ENCODE assay signal across 11 mouse cellular contexts in genomic region chr9:45040066-45040845, GRCm38 (mm10). TPM values are rescaled to one million over a fixed set of nuclear protein-coding genes. Genes with fewer than 3 reads are reported as not detected.
DNase-seq lines count a peak whose midpoint lies in the region; ATAC-seq and TF ChIP-seq lines count a peak whose summit lies in the region.
"Had no signal": no experiment of that assay in that cellular context is flagged by ENCODE, and none has a peak within 500 bp of the region (broad histone marks: within the 10 kb centered on the region; RNA-seq: fewer than 3 reads in every experiment).

No protein-coding gene starts in this region.

- H3K9me3 ChIP-seq in CH12.LX (replicated peaks; ENCODE audit: low read length) = no peaks in the 10 kb centered on the region
- H3K9me3 ChIP-seq in liver, embryonic 15.5 days (replicated peaks) = no peaks in the 10 kb centered on the region
- H3K9me3 ChIP-seq: megakaryocyte, embryonic 14.5 days had no signal

- TF ChIP-seq EP300 in CH12.LX (IDR thresholded peaks at IDR 0.05; ENCODE audit: low read length) = peak; percentile 92

- in situ Hi-C loops in CH12.LX (cut with MboI; ENCODE audit: low pct_ligation_motif_present, low pct_unique_long_range_greater_than_20kb, low sequenced_read_pairs) = no loop called here

- WGBS in kidney, adult 2 months = 11% methylated on average over 14 of the region's 14 CpGs
- 8% methylated on average over 14 of the region's 14 CpGs for WGBS in liver, embryonic 15.5 days (ENCODE audit: insufficient replicate concordance)

- H3K9ac ChIP-seq in CH12.LX (ENCODE audit: insufficient read depth, low read depth) = peak overlapping the region; percentile 75
- no peak overlapping the region for H3K9ac ChIP-seq in liver, embryonic 15.5 days

- H3K4me1 ChIP-seq in CH12.LX (ENCODE audit: control insufficient read depth in 1 of 2, insufficient read depth in 2 of 2) = peaks cover 35 to 75% of the 10 kb centered on the region in 2 experiments
- peaks cover 17% of the 10 kb centered on the region for H3K4me1 ChIP-seq in kidney, adult 2 months (ENCODE audit: control insufficient read depth, insufficient read depth, low read length)
- 0 out of 2 replicates have a peak, but pooled peaks cover 10% of the 10 kb centered on the region for H3K4me1 ChIP-seq in liver, embryonic 15.5 days (replicated peaks)

- no peaks in the 10 kb centered on the region for H3K36me3 ChIP-seq in CH12.LX (replicated peaks in 1 of 2; ENCODE audit: control insufficient read depth in 1 of 2, insufficient read depth in 1 of 2, low read length in 1 of 2)
- no peaks in the 10 kb centered on the region for H3K36me3 ChIP-seq in kidney, adult 2 months (ENCODE audit: control insufficient read depth, insufficient read depth, low read length)
- 0 out of 2 replicates have a peak, but pooled peaks cover 2% of the 10 kb centered on the region for H3K36me3 ChIP-seq in liver, embryonic 15.5 days (replicated peaks)

- TF ChIP-seq CTCF in CH12.LX (conservative IDR thresholded peaks at IDR 0.05 in 1 of 2, IDR thresholded peaks at IDR 0.05 in 1 of 2; ENCODE audit: low read depth in 2 of 2, low read length in 2 of 2) = no peak
- TF ChIP-seq CTCF in kidney, adult 2 months (conservative IDR thresholded peaks at IDR 0.05; ENCODE audit: insufficient read depth, insufficient read length, low read depth, low read length) = no peak

- ATAC-seq in liver, embryonic 15.5 days (ENCODE audit: insufficient read depth) = no peak
- ATAC-seq: activated CD4-positive, CD25-positive, alpha-beta regulatory T cell, adult 4 months had no signal

- H3K4me2 ChIP-seq in CH12.LX (ENCODE audit: insufficient read depth, low read depth, poor library complexity, severe bottlenecking) = peak overlapping the region; percentile 94
- peak overlapping the region; percentile 50 for H3K4me2 ChIP-seq in liver, embryonic 15.5 days

- H3K27me3 ChIP-seq in CH12.LX (replicated peaks) = no peaks in the 10 kb centered on the region
- no peaks in the 10 kb centered on the region for H3K27me3 ChIP-seq in kidney, adult 2 months (replicated peaks; ENCODE audit: control insufficient read depth, insufficient read depth, low read length)
- H3K27me3 ChIP-seq in liver, embryonic 15.5 days = peaks cover 65% of the 10 kb centered on the region

- peak overlapping the region; percentile 39 to 49 (median 47) for H3K4me3 ChIP-seq in CH12.LX (replicated peaks in 1 of 3; ENCODE audit: low read depth in 2 of 3, low read length in 2 of 3, poor library complexity in 1 of 3)
- H3K4me3 ChIP-seq in kidney, adult 2 months (ENCODE audit: insufficient read depth, low read depth, low read length) = peak overlapping the region; percentile 16; the same call in 1 of the 2 replicates
- peak overlapping the region; percentile 19 for H3K4me3 ChIP-seq in liver, embryonic 15.5 days (replicated peaks)
- H3K4me3 ChIP-seq: megakaryocyte, embryonic 14.5 days had no signal

- H3K27ac ChIP-seq in CH12.LX (ENCODE audit: insufficient read depth, low read depth) = peak overlapping the region; percentile 61; the same call in 1 of the 2 replicates
- peak overlapping the region; percentile 32; the same call in 1 of the 2 replicates for H3K27ac ChIP-seq in kidney, adult 2 months (ENCODE audit: insufficient read depth, low read depth, low read length)
- H3K27ac ChIP-seq in liver, embryonic 15.5 days (replicated peaks) = peak overlapping the region; percentile 81

- no peak for TF ChIP-seq POLR2A in CH12.LX (IDR thresholded peaks at IDR 0.05; ENCODE audit: low read depth, low read length)
- no peak for TF ChIP-seq POLR2A in kidney, adult 2 months (IDR thresholded peaks at IDR 0.05; ENCODE audit: low read depth, low read length)

- TF ChIP-seq RAD21 in CH12.LX (IDR thresholded peaks at IDR 0.05; ENCODE audit: low read depth, low read length) = no peak; the same call in 1 of the 2 replicates

- dilution Hi-C loops in CH12.LX (cut with MboI; ENCODE audit: extremely low pct_ligation_motif_present, extremely low pct_unique_long_range_greater_than_20kb, low sequenced_read_pairs) = no loop called here

- DNase-seq in adrenal gland, postnatal 14 days = peak; percentile 53
- no peak for DNase-seq in adrenal gland, adult 18-20 months (ENCODE audit: low spot score in 2 of 2)
- DNase-seq in CH12.LX (ENCODE audit: extremely low read depth) = peak; percentile 75
- peak; percentile 38 for DNase-seq in kidney, adult 2 months
- no peak for DNase-seq in frontal cortex, postnatal 25 days (ENCODE audit: low spot score in 2 of 2)
- no peak for DNase-seq in spleen, adult 18-20 months
- DNase-seq in layer of hippocampus, adult 9-10 months (ENCODE audit: low spot score) = no peak

- no peaks in the 10 kb centered on the region for H3K79me2 ChIP-seq in CH12.LX (replicated peaks; ENCODE audit: control insufficient read depth, extremely low read depth, insufficient read depth, poor library complexity, severe bottlenecking)

TF ChIP-seq in CH12.LX, 34 proteins besides CTCF, POLR2A, EP300 and RAD21 (continues in another document):
- TF ChIP-seq BHLHE40 (IDR thresholded peaks at IDR 0.05; ENCODE audit: low read depth, low read length) = peak; percentile 88
- peak; percentile 76 for TF ChIP-seq MAZ (IDR thresholded peaks at IDR 0.05; ENCODE audit: low read depth, low read length)
- TF ChIP-seq SIN3A (IDR thresholded peaks at IDR 0.05; ENCODE audit: low read length) = peak; percentile 67; the same call in 1 of the 2 replicates
- TF ChIP-seq MEF2A (IDR thresholded peaks at IDR 0.05; ENCODE audit: borderline replicate concordance, low read depth, low read length) = peak; percentile 86; the same call in 1 of the 2 replicates
- peak; percentile 92 for TF ChIP-seq TCF12 (IDR thresholded peaks at IDR 0.05; ENCODE audit: low read depth, low read length)
- 0 out of 2 replicates have a peak, but pooled peaks have one; percentile 12 for TF ChIP-seq TBP (conservative IDR thresholded peaks at IDR 0.05; ENCODE audit: low read depth, low read length)
- TF ChIP-seq E2F4 (IDR thresholded peaks at IDR 0.05; ENCODE audit: insufficient replicate concordance, low read depth, low read length) = no peak
- TF ChIP-seq RCOR1 (conservative IDR thresholded peaks at IDR 0.05; ENCODE audit: low read depth, low read length) = peak; percentile 74; the same call in 1 of the 2 replicates
- TF ChIP-seq USF2 (conservative IDR thresholded peaks at IDR 0.05; ENCODE audit: low read depth, low read length) = no peak
- TF ChIP-seq UBTF (IDR thresholded peaks at IDR 0.05; ENCODE audit: low read depth, low read length) = peak; percentile 30; the same call in 1 of the 2 replicates
- no peak for TF ChIP-seq ZKSCAN1 (IDR thresholded peaks at IDR 0.05; ENCODE audit: borderline replicate concordance, low read depth, low read length)
- TF ChIP-seq KAT2A (IDR thresholded peaks at IDR 0.05; ENCODE audit: insufficient replicate concordance, low read length) = 0 out of 2 replicates have a peak, but pooled peaks have one; percentile 52
- no peak for TF ChIP-seq USF1 (IDR thresholded peaks at IDR 0.05; ENCODE audit: low read depth, low read length)
- no peak for TF ChIP-seq GABPA (IDR thresholded peaks at IDR 0.05; ENCODE audit: insufficient replicate concordance, low read depth, low read length)
- peak; percentile 40 for TF ChIP-seq NRF1 (IDR thresholded peaks at IDR 0.05; ENCODE audit: low read depth, low read length)
- peak; percentile 69 for TF ChIP-seq CHD2 (IDR thresholded peaks at IDR 0.05; ENCODE audit: low read length)
- TF ChIP-seq NELFE (IDR thresholded peaks at IDR 0.05; ENCODE audit: low read depth, low read length) = peak; percentile 56; the same call in 1 of the 2 replicates
- TF ChIP-seq JUND (conservative IDR thresholded peaks at IDR 0.05; ENCODE audit: low read depth, low read length) = peak; percentile 72

RNA-seq across cellular contexts. Expression of gene Mpzl2, which starts 0.7 kb away (rescaled TPM):
- total RNA-seq in adrenal gland, postnatal 14 days (2021) = 13.0 and 15.3 TPM in 2 replicates
- total RNA-seq in adrenal gland, adult 18-20 months (2021) = 10 to 100 TPM; 10.5 to 12.9 TPM
- total RNA-seq in CH12.LX (2012; rRNA removed) = 0.30 and 0.38 TPM in 2 replicates
- total RNA-seq in CH12.LX (2014; rRNA removed) = 0.18 and 0.36 TPM in 2 replicates
- 0.27 and 0.57 TPM in 2 replicates for polyA plus RNA-seq in CH12.LX (2012; ENCODE audit: insufficient read length, low read depth)
- 18.8 TPM in 2 replicates for polyA plus RNA-seq in kidney, adult 2 months (2012; rRNA removed)
- polyA plus RNA-seq in liver, embryonic 15.5 days (2015; fragmentation: Nextera tagmentation; extraction: Ambion mirVana) = 9.0 and 9.4 TPM in 2 replicates
- polyA plus RNA-seq: activated CD4-positive, CD25-positive, alpha-beta regulatory T cell, adult 4 months had no signal

RNA-seq across cellular contexts. Expression of gene Mpzl3, which starts 14.7 kb away (rescaled TPM):
- 5.2 and 7.7 TPM in 2 replicates for total RNA-seq in adrenal gland, postnatal 14 days (2021)
- 1 to 10 TPM; 7.3 to 9.1 TPM for total RNA-seq in adrenal gland, adult 18-20 months (2021)
- total RNA-seq in CH12.LX (2012; rRNA removed) (3.1 and 3.4 TPM in 2 replicates), CH12.LX (2014; rRNA removed) (5.3 and 5.5 TPM in 2 replicates)
- 4.4 and 5.2 TPM in 2 replicates for polyA plus RNA-seq in CH12.LX (2012; ENCODE audit: insufficient read length, low read depth)
- polyA plus RNA-seq in kidney, adult 2 months (2012; rRNA removed) = 2.6 TPM in 2 replicates
- polyA plus RNA-seq in liver, embryonic 15.5 days (2015; fragmentation: Nextera tagmentation; extraction: Ambion mirVana) = 0.79 and 1.1 TPM in 2 replicates

RNA-seq across cellular contexts. Expression of gene Cd3e, which starts 30.8 kb away (rescaled TPM):
- 1.8 and 19.1 TPM in 2 replicates for total RNA-seq in adrenal gland, postnatal 14 days (2021)
- total RNA-seq in adrenal gland, adult 18-20 months (2021) = 1 to 10 TPM in 1 of 2 experiments, under 1 TPM in 1; 0.27 to 2.0 TPM
- total RNA-seq in CH12.LX (2012; rRNA removed) (not detected in 2 replicates), CH12.LX (2014; rRNA removed) (not detected in 2 replicates)
- polyA plus RNA-seq in CH12.LX (2012; ENCODE audit: insufficient read length, low read depth) = not detected in 2 replicates
- 0.52 and 3.6 TPM in 2 replicates for polyA plus RNA-seq in kidney, adult 2 months (2012; rRNA removed)
- polyA plus RNA-seq in liver, embryonic 15.5 days (2015; fragmentation: Nextera tagmentation; extraction: Ambion mirVana) = not detected in 2 replicates
- polyA plus RNA-seq: cortical plate, adult 2 months had no signal

RNA-seq across cellular contexts. Expression of gene Jaml, which starts 38.7 kb away (rescaled TPM):
- 1.0 and 3.4 TPM in 2 replicates for total RNA-seq in adrenal gland, postnatal 14 days (2021)
- 1 to 10 TPM; 3.3 to 6.8 TPM for total RNA-seq in adrenal gland, adult 18-20 months (2021)
- 0.51 and 0.88 TPM in 2 replicates for total RNA-seq in CH12.LX (2012; rRNA removed)
- 0.87 and 0.96 TPM in 2 replicates for total RNA-seq in CH12.LX (2014; rRNA removed)
- 1.1 and 1.4 TPM in 2 replicates for polyA plus RNA-seq in CH12.LX (2012; ENCODE audit: insufficient read length, low read depth)
- 0.08 and 0.53 TPM in 2 replicates for polyA plus RNA-seq in kidney, adult 2 months (2012; rRNA removed)
- 0.40 and 0.56 TPM in 2 replicates for polyA plus RNA-seq in liver, embryonic 15.5 days (2015; fragmentation: Nextera tagmentation; extraction: Ambion mirVana)

RNA-seq across cellular contexts. Expression of gene Cd3d, which starts 58.7 kb away (rescaled TPM):
- total RNA-seq in adrenal gland, postnatal 14 days (2021) = 1.5 and 12.5 TPM in 2 replicates
- under 1 TPM in 1 of 2 experiments, not detected in 1; 0.93 TPM for total RNA-seq in adrenal gland, adult 18-20 months (2021)
- total RNA-seq in CH12.LX (2012; rRNA removed) (5.2 and 5.5 TPM in 2 replicates), CH12.LX (2014; rRNA removed) (0.27 TPM in 1 of 2 replicates, not detected in the other)
- polyA plus RNA-seq in CH12.LX (2012; ENCODE audit: insufficient read length, low read depth) = 2.6 and 2.7 TPM in 2 replicates
- polyA plus RNA-seq in kidney, adult 2 months (2012; rRNA removed) = 0.19 and 2.9 TPM in 2 replicates
- polyA plus RNA-seq in liver, embryonic 15.5 days (2015; fragmentation: Nextera tagmentation; extraction: Ambion mirVana) = 0.09 and 0.10 TPM in 2 replicates
- polyA plus RNA-seq: cortical plate, adult 2 months had no signal

Comparison
In these comparisons a context has a peak if more than half of its experiments do, and no peak if none do; other contexts are left out.
1. DNase-seq: peak in adrenal gland, postnatal 14 days (single experiment), CH12.LX (single experiment) and kidney, adult 2 months (single experiment); none in adrenal gland, adult 18-20 months (0 of 2), frontal cortex, postnatal 25 days (0 of 2), spleen, adult 18-20 months (0 of 2) and layer of hippocampus, adult 9-10 months (single experiment).
2. RNA of gene Mpzl2, which starts 0.7 kb away (total RNA-seq): 13.0 to 15.3 TPM in adrenal gland, postnatal 14 days and 10.5 to 12.9 TPM in adrenal gland, adult 18-20 months; 0.18 to 0.38 TPM in CH12.LX; every median in the first group is over 4 times any median in the second.
3. Peak in every context shown above with its lines, with median percentiles within 50 percentile points of each other: H3K27ac ChIP-seq and H3K4me3 ChIP-seq.